Mouse (Mus musculus): Measurements from ENCODE around the gene Pnkd. TPM values are rescaled to one million over a fixed set of nuclear protein-coding genes. Genes with fewer than 3 reads are reported as not detected.

Gene Pnkd
- polyA plus RNA-seq, 1 experiment from 2014 or later = 85.3 TPM

DNA sequence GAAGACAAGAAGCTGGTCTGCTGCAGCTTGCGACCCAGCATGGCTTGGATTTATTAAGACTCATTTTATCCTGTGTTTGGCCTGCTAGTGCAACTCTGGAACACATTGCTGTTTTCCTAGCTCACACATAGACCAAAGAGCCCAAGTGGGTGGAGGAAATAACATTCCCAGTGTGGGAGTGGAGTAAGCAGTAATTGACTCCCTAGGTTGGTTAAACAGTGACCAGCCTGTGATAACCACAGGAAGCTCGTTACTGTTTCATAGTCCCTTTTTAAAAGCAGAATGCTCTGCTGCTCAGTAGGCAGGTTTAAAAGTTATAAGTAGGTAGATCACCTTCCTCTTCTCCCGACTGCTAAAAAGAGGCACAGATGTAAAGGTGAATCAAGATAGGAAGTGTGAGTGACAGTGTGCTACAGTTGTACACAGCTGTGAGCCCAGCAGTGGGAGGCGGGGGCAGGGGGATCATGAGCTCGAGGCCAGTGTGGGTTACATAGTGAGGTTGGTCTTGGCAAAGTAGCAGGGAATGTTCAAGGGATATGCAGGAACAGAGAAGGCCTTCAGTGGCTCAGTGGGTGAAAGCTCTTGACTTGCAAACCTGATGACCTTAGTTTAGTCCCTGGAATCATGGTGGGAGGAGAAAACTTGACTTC is 35.3 kb upstream of the Pnkd start:
- H3K27ac ChIP-seq (replicated peaks) = no peak overlapping the region
- H3K4me1 ChIP-seq = peaks cover 2% of the 10 kb centered on the region; the same call in 1 of the 2 replicates
- ATAC-seq (ENCODE audit: low FRiP score, low read depth) = no peak
- no peak overlapping the region for H3K4me2 ChIP-seq (replicated peaks)
- H3K9me3 ChIP-seq = no peaks in the 10 kb centered on the region
- no peak overlapping the region for H3K4me3 ChIP-seq
- no peak overlapping the region for H3K9ac ChIP-seq (replicated peaks)
- 92% methylated on average over 5 of the region's 5 CpGs for WGBS
- H3K36me3 ChIP-seq = peaks cover 63% of the 10 kb centered on the region
- no peaks in the 10 kb centered on the region for H3K27me3 ChIP-seq

DNA sequence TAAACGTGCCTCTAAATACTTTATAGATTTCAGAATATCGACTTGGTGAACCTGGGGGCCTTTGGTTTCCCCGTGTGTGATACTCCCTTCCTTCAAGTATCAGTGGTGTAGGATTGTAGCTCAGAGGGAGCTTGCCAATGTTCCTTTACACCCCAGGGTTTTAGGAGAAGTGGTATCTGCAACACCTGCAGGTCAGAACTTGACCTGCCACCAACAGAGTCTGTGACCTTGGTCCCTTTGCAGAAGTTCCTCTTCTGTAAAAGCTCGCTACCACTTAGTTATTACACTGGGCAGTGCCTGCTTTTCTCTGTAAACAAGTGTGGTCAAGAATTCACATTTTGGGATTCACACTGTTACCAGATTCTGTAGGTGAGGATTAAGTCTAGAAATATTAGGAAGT is 34.6 kb upstream of the Pnkd start:
- H3K27ac ChIP-seq (replicated peaks) = no peak overlapping the region
- peaks cover 68% of the 10 kb centered on the region for H3K36me3 ChIP-seq
- WGBS = 95% methylated on average over 4 of the region's 4 CpGs
- no peak overlapping the region for H3K4me2 ChIP-seq (replicated peaks)
- peaks cover 2% of the 10 kb centered on the region; the same call in 1 of the 2 replicates for H3K4me1 ChIP-seq
- ATAC-seq (ENCODE audit: low FRiP score, low read depth) = no peak
- no peaks in the 10 kb centered on the region for H3K27me3 ChIP-seq
- H3K9me3 ChIP-seq = no peaks in the 10 kb centered on the region
- H3K9ac ChIP-seq (replicated peaks) = no peak overlapping the region
- no peak overlapping the region for H3K4me3 ChIP-seq

DNA sequence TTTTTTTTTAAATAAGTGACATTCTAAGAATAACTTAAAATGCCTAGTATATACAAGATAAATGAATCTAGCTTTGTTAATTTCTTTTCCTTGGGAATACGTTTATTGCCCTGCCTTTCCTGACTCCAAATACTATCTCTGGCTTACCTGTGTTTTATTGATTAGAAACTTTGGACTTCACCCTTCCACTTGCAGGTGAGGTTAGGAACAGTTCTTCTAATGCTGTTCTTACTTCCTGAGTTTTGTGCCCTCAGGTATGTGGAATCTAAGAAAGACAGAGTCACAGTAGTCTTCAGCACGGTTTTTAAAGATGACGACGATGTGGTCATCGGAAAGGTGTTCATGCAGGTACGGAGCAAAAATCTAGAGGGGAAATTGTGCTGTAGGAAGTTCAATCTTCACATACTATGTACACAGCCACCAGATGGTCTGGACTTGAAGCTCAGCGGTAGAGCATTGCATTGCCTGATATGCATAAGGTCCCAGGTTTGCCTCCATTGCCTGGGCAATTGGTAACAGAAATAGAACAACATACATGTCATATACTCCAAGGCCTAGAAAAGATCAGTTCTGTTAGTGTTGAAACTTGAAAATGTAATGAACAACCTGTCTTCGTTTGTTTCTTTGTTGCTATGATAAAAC is 28.9 kb upstream of the Pnkd start:
- no peaks in the 10 kb centered on the region for H3K9me3 ChIP-seq
- H3K9ac ChIP-seq (replicated peaks) = no peak overlapping the region
- no peaks in the 10 kb centered on the region for H3K27me3 ChIP-seq
- no peaks in the 10 kb centered on the region for H3K4me1 ChIP-seq
- WGBS = 93% methylated on average over 8 of the region's 8 CpGs
- no peak overlapping the region for H3K4me3 ChIP-seq
- H3K36me3 ChIP-seq = peaks cover 81% of the 10 kb centered on the region
- no peak overlapping the region for H3K27ac ChIP-seq (replicated peaks)
- no peak for ATAC-seq (ENCODE audit: low FRiP score, low read depth)
- H3K4me2 ChIP-seq (replicated peaks) = no peak overlapping the region

DNA sequence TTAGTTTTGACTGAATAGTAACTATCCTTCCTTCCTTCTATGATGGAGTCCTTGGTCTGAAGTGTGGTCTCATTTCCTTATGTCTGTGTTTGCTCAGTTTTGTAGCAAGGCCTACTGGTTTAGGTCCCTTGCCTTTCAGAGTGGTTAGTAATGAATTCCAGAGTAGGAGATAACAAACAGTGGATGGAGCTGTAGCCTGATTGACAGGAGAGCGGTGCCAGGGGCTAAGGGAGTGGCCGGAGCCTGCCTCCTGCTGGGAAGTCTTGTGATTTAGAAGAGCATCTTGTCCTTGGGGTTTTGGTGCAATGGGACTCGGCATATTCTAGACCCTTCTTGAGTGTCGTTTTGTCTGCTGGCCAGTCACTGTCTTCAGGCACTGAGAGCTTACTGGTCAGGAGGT is 27.9 kb upstream of the Pnkd start:
- 78% methylated on average over 4 of the region's 4 CpGs for WGBS
- no peak overlapping the region for H3K4me2 ChIP-seq (replicated peaks)
- no peaks in the 10 kb centered on the region for H3K27me3 ChIP-seq
- H3K36me3 ChIP-seq = peaks cover 74% of the 10 kb centered on the region
- H3K4me3 ChIP-seq = no peak overlapping the region
- H3K9ac ChIP-seq (replicated peaks) = no peak overlapping the region
- no peaks in the 10 kb centered on the region for H3K4me1 ChIP-seq
- no peak for ATAC-seq (ENCODE audit: low FRiP score, low read depth)
- H3K27ac ChIP-seq (replicated peaks) = no peak overlapping the region
- no peaks in the 10 kb centered on the region for H3K9me3 ChIP-seq

DNA sequence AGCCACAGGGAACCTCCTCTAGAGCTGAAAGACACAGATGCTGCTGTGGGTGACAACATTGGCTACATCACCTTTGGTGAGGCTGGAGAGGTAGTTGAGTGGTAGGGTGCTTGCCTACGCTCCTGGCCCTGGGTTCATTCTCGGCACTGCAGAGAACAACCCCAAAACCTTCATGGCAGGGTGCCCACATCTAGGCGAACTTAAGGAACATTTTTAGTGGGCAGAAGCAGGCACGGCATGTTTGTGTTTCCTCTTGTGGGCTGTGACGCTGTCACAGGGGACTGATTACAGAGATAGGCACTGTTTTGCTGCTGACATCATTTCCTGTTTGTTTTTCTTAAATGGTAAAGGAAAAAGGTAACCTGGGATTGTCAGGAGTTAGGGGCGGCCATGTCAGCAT is 22.2 kb upstream of the Pnkd start:
- H3K36me3 ChIP-seq = peaks cover 80% of the 10 kb centered on the region
- H3K27ac ChIP-seq (replicated peaks) = no peak overlapping the region
- H3K4me3 ChIP-seq = no peak overlapping the region
- no peaks in the 10 kb centered on the region for H3K4me1 ChIP-seq
- ATAC-seq (ENCODE audit: low FRiP score, low read depth) = no peak
- no peaks in the 10 kb centered on the region for H3K9me3 ChIP-seq
- no peaks in the 10 kb centered on the region for H3K27me3 ChIP-seq
- 95% methylated on average over 6 of the region's 6 CpGs for WGBS
- H3K4me2 ChIP-seq (replicated peaks) = no peak overlapping the region
- no peak overlapping the region for H3K9ac ChIP-seq (replicated peaks)

DNA sequence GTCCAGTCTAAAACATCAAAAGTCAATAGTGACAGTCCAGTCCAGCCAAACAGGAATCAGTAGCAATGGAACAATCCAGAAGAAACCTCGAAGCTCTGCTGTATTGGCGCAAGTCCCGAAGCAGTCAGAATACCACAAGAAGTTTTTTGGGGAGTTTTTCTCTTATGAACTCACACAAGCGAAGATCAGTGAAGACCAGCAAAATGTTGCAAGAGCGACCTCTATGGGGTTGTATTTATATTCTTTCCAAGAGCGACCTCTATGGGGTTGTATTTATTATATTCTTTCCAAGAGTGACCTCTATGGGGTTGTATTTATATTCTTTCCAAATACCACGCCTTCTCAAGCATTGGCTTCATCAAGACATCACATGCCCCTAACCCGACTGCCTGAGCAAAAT is 16.0 kb upstream of the Pnkd start:
- Histone ChIP-seq H3K9me3 (no peaks in the 10 kb centered on the region), H3K4me3 (no peak overlapping the region), H3K27me3 (no peaks in the 10 kb centered on the region), H3K4me2 (replicated peaks) (no peak overlapping the region), H3K36me3 (peaks cover 54% of the 10 kb centered on the region), H3K4me1 (no peaks in the 10 kb centered on the region), H3K27ac (replicated peaks) (no peak overlapping the region), H3K9ac (replicated peaks) (no peak overlapping the region)
- ATAC-seq (ENCODE audit: low FRiP score, low read depth) = no peak
- 87% methylated on average over 8 of the region's 8 CpGs for WGBS

DNA sequence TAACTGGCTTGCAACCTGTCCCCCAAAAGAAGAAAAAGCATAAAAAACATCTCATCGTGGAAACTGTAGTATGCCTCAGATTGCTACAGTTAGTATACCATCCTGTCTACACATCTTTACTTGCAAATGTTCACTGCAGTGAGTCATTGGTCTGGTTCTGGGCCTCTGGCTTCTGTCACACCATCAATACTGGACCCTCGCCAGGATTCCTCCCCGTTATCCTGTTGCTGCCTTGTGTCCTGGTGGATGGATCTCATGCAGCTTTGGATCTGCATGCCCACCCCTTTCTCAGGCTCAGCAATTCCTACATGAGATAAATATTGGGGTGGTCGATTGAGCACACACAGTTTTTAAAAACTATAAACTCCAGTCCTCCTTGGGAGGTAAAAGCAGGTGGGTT is 13.1 kb upstream of the Pnkd start:
- Histone ChIP-seq H3K27me3 (no peaks in the 10 kb centered on the region), H3K4me1 (no peaks in the 10 kb centered on the region), H3K27ac (replicated peaks) (no peak overlapping the region), H3K9me3 (no peaks in the 10 kb centered on the region), H3K4me3 (no peak overlapping the region), H3K36me3 (peaks cover 25% of the 10 kb centered on the region), H3K9ac (replicated peaks) (no peak overlapping the region), H3K4me2 (replicated peaks) (no peak overlapping the region)
- ATAC-seq (ENCODE audit: low FRiP score, low read depth) = no peak
- 86% methylated on average over 4 of the region's 4 CpGs for WGBS

DNA sequence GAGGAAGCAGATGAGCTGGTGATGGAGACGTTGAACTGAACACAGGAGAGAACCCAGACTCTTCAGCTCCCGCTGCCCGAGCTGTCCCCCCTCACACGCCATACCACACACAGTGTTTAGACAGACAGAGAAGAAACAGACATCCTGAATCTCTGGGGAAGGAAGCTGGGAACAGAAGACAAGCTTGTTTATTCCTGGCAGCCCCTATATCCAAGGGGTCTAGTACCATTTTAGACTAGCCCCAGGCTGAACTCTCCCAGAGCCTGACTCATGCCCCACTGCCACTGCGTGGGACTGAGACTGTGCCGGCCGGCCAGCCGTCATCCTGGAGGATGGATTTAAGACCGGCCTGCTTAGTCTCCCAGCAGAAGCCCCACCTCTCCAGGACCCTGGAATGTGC is 9.7 kb upstream of the Pnkd start:
- Histone ChIP-seq H3K36me3 (peaks cover 13% of the 10 kb centered on the region), H3K27ac (replicated peaks) (no peak overlapping the region), H3K9me3 (no peaks in the 10 kb centered on the region), H3K4me3 (no peak overlapping the region), H3K9ac (replicated peaks) (no peak overlapping the region), H3K4me2 (replicated peaks) (no peak overlapping the region), H3K4me1 (no peaks in the 10 kb centered on the region), H3K27me3 (no peaks in the 10 kb centered on the region)
- no peak for ATAC-seq (ENCODE audit: low FRiP score, low read depth)
- WGBS = 61% methylated on average over 9 of the region's 9 CpGs

DNA sequence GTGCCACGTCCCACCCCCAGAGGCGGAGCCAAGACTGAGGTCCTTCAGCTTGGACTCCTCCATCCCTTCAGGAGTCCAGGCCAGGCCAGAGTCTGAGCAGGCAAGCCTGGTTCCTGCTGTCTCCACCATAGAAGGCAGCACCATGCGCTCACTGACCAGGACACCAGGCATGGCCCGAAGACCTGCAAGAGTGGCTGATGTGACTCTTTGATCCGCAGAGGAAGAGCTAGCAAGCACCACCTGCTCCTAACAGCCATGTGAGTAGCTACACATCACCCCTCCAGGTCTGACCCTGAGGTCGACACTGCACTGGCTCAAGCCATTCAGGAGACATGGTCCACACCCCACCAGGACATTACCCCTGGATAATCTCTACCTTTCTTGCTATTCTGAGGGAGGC is 7.7 kb upstream of the Pnkd start:
- Histone ChIP-seq H3K9me3 (no peaks in the 10 kb centered on the region), H3K36me3 (peaks cover 34% of the 10 kb centered on the region), H3K27me3 (no peaks in the 10 kb centered on the region), H3K9ac (replicated peaks) (no peak overlapping the region), H3K4me2 (replicated peaks) (no peak overlapping the region), H3K27ac (replicated peaks) (no peak overlapping the region), H3K4me1 (no peaks in the 10 kb centered on the region), H3K4me3 (no peak overlapping the region)
- no peak for ATAC-seq (ENCODE audit: low FRiP score, low read depth)
- WGBS = 75% methylated on average over 6 of the region's 6 CpGs

DNA sequence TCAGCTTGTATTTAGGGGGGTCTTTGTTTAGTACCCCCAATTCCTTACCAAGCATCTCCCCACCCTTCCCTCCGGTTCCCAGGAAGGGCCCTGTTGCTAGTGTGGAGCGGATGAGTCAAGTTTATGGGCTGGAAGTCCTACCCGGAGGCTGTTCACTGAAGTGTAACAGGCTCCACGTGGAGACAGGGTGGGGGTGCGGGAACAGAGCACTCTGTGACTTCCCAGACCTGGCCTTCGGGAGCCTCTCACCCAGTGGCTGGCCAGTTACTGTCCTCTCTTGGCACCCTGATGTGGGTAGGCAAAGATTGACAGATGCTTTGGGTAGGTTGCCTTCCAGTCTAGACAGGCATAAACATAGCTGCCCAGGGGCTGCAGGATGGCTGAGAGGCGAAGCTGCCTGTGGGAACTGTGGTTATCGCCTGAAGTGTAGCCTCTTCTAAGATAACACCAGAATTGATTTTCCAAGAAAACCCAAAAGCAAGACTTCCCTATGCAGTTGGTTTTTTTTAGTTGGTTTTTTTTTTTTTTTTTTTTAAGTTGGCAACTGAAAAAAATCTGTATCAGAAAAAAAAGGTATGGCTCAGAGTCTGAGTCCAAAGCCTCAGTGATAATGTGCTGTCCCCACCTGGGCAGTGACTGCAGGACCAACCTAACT is 6.7 kb upstream of the Pnkd start:
- H3K4me3 ChIP-seq = no peak overlapping the region
- H3K36me3 ChIP-seq = peaks cover 43% of the 10 kb centered on the region
- peaks cover 4% of the 10 kb centered on the region; the same call in 1 of the 2 replicates for H3K4me1 ChIP-seq
- H3K9me3 ChIP-seq = no peaks in the 10 kb centered on the region
- H3K27ac ChIP-seq (replicated peaks) = no peak overlapping the region
- no peak overlapping the region for H3K4me2 ChIP-seq (replicated peaks)
- no peak overlapping the region for H3K9ac ChIP-seq (replicated peaks)
- no peaks in the 10 kb centered on the region for H3K27me3 ChIP-seq
- ATAC-seq (ENCODE audit: low FRiP score, low read depth) = no peak
- WGBS = 60% methylated on average over 8 of the region's 8 CpGs

DNA sequence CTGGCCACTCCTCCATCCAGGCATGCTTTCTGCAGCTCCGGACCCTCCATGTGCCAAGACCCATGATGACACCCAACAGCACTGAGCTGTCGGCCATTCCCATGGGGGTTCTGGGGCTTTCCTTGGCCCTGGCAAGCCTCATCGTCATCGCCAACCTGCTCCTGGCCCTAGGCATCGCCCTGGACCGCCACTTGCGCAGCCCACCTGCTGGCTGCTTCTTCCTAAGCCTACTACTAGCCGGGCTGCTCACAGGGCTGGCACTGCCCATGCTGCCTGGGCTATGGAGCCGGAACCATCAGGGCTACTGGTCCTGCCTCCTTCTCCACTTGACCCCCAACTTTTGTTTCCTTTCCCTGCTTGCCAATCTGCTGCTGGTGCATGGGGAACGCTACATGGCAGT is 6.2 kb upstream of the Pnkd start, which contains the start of gene Gpbar1:
Gpbar1 (plus strand) TSS at position 13 of the 400 bp plus-strand sequence.
- no peak for ATAC-seq (ENCODE audit: low FRiP score, low read depth)
- Histone ChIP-seq H3K9me3 (no peaks in the 10 kb centered on the region), H3K4me1 (peaks cover 9% of the 10 kb centered on the region), H3K27me3 (no peaks in the 10 kb centered on the region), H3K4me3 (no peak within 1 kb of the TSS), H3K9ac (replicated peaks) (no peak within 1 kb of the TSS), H3K27ac (replicated peaks) (no peak within 1 kb of the TSS), H3K4me2 (replicated peaks) (no peak within 1 kb of the TSS), H3K36me3 (peaks cover 46% of the 10 kb centered on the region)
- WGBS = 91% methylated on average over 10 of the region's 10 CpGs

DNA sequence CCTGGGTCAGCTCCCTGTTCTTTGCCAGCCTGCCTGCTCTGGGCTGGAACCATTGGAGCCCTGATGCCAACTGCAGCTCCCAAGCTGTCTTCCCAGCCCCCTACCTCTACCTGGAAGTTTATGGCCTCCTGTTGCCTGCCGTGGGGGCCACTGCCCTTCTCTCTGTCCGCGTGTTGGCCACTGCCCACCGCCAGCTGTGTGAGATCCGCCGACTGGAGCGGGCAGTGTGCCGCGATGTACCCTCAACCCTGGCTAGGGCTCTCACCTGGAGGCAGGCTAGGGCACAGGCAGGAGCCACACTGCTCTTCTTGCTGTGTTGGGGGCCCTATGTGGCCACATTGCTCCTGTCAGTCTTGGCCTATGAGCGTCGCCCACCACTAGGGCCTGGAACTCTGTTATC is 5.7 kb upstream of the Pnkd start:
- no peak overlapping the region for H3K27ac ChIP-seq (replicated peaks)
- ATAC-seq (ENCODE audit: low FRiP score, low read depth) = no peak
- H3K36me3 ChIP-seq = peaks cover 46% of the 10 kb centered on the region
- no peaks in the 10 kb centered on the region for H3K27me3 ChIP-seq
- H3K9ac ChIP-seq (replicated peaks) = no peak overlapping the region
- H3K9me3 ChIP-seq = no peaks in the 10 kb centered on the region
- WGBS = 94% methylated on average over 11 of the region's 11 CpGs
- H3K4me3 ChIP-seq = no peak overlapping the region
- H3K4me2 ChIP-seq (replicated peaks) = no peak overlapping the region
- peaks cover 14% of the 10 kb centered on the region for H3K4me1 ChIP-seq

All from midbrain, embryonic 12.5 days (tissue).